Mouse (Mus musculus) neural tube, embryonic 15.5 days (tissue): ENCODE results near the gene Rufy1. TPM values are rescaled to one million over a fixed set of nuclear protein-coding genes. Genes with fewer than 3 reads are reported as not detected.
A peak's percentile ranks its signal among the peaks of the same experiment; 100 is the strongest.

Source experiments
- ATAC-seq: fragments of 200-750 bp; cut with Nextera tagmentation; 2 replicates; pipeline ENCODE4 v1.8.0; 2017; ENCODE audit warnings: mild to moderate bottlenecking, moderate TSS enrichment, moderate library complexity; ENCODE audit not compliant: low FRiP score
- H3K27ac ChIP-seq: fragments of 300-500 bp; sonication (generic); replicated peaks from 2 replicates; pipeline ENCODE4 v1.5.1; 2015; ENCODE audit warnings: mild to moderate bottlenecking, inconsistent platforms
- H3K27me3 ChIP-seq: fragments of 300-500 bp; sonication (generic); replicated peaks from 2 replicates; pipeline ENCODE4 v1.6.1; 2015; ENCODE audit warnings: inconsistent platforms
- H3K36me3 ChIP-seq: fragments of 300-500 bp; sonication (generic); 2 replicates; pipeline ENCODE4 v1.6.1; 2015; ENCODE audit warnings: inconsistent platforms
- H3K4me1 ChIP-seq: fragments of 300-500 bp; sonication (generic); 2 replicates; pipeline ENCODE4 v1.6.1; 2015; ENCODE audit warnings: inconsistent platforms
- H3K4me2 ChIP-seq: fragments of 300-500 bp; sonication (generic); 2 replicates; pipeline ENCODE4 v1.6.1; 2015; ENCODE audit warnings: inconsistent platforms, mild to moderate bottlenecking, moderate library complexity
- H3K4me3 ChIP-seq: fragments of 300-500 bp; sonication (generic); replicated peaks from 2 replicates; pipeline ENCODE4 v1.5.1; 2015; ENCODE audit warnings: mild to moderate bottlenecking, inconsistent platforms
- H3K9ac ChIP-seq: fragments of 300-500 bp; sonication (generic); replicated peaks from 2 replicates; pipeline ENCODE4 v1.6.1; 2015; ENCODE audit warnings: mild to moderate bottlenecking, inconsistent platforms
- H3K9me3 ChIP-seq: fragments of 300-500 bp; sonication (generic); replicated peaks from 2 replicates; pipeline ENCODE4 v1.6.1; 2016; ENCODE audit warnings: inconsistent platforms
- WGBS: fragments of 180-500 bp; shearing (Covaris S2); methylation state at CpG from one replicate; pipeline ENCODE4 v1.1.7; 2015; ENCODE audit warnings: mixed read lengths; 5-methylcytosine and 5-hydroxymethylcytosine counted together
- polyA plus RNA-seq: library from polyadenylated mRNA; unstranded; fragments of >200 nt; fragmentation: Nextera tagmentation; extraction: Ambion mirVana; gene quantifications from 2 replicates; pipeline ENCODE4 v1.2.1, GENCODE M21; 2015

The Rufy1 gene
- polyA plus RNA-seq, 1 experiment from 2014 or later: 25.1 TPM

DNA sequence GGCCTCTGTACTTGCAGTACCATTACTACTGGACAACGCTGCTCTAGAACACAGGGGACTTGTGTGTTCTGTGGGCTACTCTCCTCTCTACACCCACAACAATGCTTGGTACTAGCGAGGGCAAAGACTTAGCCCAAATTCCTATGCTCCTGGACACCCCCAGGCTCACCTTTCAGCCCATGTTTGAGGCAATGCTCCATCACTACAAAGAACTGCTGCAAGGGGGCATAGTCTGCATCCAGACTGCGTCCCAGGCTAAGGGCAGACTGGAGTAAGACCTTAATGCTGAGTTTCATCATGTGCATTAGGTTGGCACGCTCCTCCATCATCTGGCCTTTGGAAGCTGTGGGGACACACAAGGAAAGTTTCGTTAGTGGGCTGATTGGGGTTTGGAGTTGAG lies 9.5 kb downstream of the Rufy1 start:
- H3K27me3 ChIP-seq: no peaks in the 10 kb centered on the region
- peak; percentile 29 for ATAC-seq
- no peaks in the 10 kb centered on the region for H3K9me3 ChIP-seq
- H3K4me1 ChIP-seq: peaks cover 14% of the 10 kb centered on the region; the same call in 1 of the 2 replicates
- peak overlapping the region; percentile 48; the same call in 1 of the 2 replicates for H3K9ac ChIP-seq
- peaks cover 26% of the 10 kb centered on the region for H3K36me3 ChIP-seq
- peak overlapping the region; percentile 41 for H3K4me3 ChIP-seq
- peak overlapping the region; percentile 71; the same call in 1 of the 2 replicates for H3K27ac ChIP-seq
- 41% methylated on average over 5 of the region's 5 CpGs for WGBS
- H3K4me2 ChIP-seq: peak overlapping the region; percentile 80

DNA sequence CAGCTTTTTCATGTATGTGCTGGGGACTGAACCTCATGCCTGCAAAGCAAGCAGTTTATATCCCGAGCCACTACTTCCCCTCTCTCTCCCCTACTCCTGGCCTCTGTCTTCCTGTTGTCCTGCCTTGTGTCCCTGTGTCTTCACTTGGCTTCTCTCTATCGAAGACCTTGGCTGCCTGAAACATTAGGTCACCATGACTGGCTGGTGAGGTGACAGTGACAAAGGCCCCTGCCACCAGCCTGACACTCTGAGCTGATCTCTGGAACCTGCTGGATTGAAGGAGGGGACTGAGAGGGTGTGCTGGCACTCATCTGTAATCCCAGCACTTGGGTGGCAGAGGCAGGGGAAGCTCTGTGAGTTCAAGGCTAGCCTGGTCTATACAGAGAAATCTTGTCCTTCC lies 13.1 kb downstream of the Rufy1 start:
- H3K4me1 ChIP-seq: peaks cover 14% of the 10 kb centered on the region; the same call in 1 of the 2 replicates
- H3K27ac ChIP-seq: no peak overlapping the region
- no peak overlapping the region for H3K4me2 ChIP-seq
- no peak overlapping the region for H3K4me3 ChIP-seq
- no peaks in the 10 kb centered on the region for H3K9me3 ChIP-seq
- no peaks in the 10 kb centered on the region for H3K27me3 ChIP-seq
- no peak for ATAC-seq
- peaks cover 51% of the 10 kb centered on the region for H3K36me3 ChIP-seq
- H3K9ac ChIP-seq: no peak overlapping the region
- WGBS: 70% methylated on average over 2 of the region's 2 CpGs

- no peak for ATAC-seq
- no peaks in the 10 kb centered on the region for H3K4me1 ChIP-seq
- no peak overlapping the region for H3K27ac ChIP-seq
- no peak overlapping the region for H3K4me3 ChIP-seq
- H3K27me3 ChIP-seq: no peaks in the 10 kb centered on the region
- WGBS: 90% methylated on average over 6 of the region's 6 CpGs
- no peaks in the 10 kb centered on the region for H3K9me3 ChIP-seq
- peaks cover 60% of the 10 kb centered on the region for H3K36me3 ChIP-seq
- no peak overlapping the region for H3K9ac ChIP-seq
- no peak overlapping the region for H3K4me2 ChIP-seq
Observed at GRCm38 (mm10) chr11:50415563-50416241, 15.2 kb downstream of the Rufy1 start.

DNA sequence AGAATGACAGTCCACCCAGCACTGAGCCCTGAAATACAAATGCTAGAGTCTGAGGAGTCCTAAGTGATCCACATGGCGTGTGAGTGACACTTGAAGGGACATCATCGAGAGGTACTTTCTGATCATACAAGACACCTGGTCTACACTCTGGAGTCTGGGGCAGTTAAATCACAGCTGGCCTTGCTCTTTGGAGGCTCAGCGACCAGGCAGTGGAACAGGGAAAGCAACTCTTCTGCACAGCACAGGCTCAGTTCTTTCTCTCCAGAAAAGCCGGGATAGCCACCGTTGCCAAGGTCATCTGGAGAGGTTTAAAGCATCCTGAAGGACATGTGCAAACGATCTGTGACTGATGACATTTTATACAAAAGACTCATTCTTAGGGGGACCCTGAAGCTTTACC lies 23.7 kb downstream of the Rufy1 start:
- 60% methylated on average over 6 of the region's 6 CpGs for WGBS
- no peak overlapping the region for H3K9ac ChIP-seq
- peaks cover 72% of the 10 kb centered on the region for H3K36me3 ChIP-seq
- H3K4me2 ChIP-seq: no peak overlapping the region
- H3K4me3 ChIP-seq: no peak overlapping the region
- H3K27me3 ChIP-seq: no peaks in the 10 kb centered on the region
- no peaks in the 10 kb centered on the region for H3K4me1 ChIP-seq
- H3K27ac ChIP-seq: no peak overlapping the region
- ATAC-seq: no peak
- no peaks in the 10 kb centered on the region for H3K9me3 ChIP-seq

DNA sequence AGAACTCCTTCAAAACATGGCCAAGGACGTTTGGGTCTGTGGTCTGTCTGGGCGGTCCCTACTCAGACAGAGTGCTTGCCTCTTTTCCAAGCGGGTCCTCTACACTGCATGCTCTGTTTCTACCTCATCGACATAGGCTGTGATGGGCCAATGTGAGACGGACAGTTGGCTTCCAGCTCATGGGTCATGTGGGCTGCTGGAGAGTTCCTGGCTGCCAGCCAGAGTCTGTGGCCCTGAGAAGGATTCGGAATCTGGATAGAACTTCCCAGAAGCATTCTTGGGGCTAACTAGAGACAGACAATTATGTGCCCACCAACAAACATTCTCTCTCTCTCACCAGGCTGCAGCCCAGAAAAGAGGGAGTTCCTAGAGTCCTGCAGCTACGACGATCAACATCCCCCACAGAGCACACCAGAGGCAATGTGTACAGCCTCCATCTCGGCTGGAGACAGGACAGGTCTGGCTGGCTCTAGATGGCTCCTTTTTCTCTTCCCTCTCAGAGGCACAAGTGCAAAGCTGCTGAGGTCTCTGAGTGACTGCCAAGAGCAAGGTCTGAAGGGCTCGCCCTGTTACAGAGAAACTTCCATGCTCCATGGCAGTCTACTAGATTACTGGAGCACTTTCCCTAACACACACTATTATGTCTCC lies 27.4 kb downstream of the Rufy1 start:
- WGBS: 74% methylated on average over 10 of the region's 10 CpGs
- Histone ChIP-seq H3K4me3 (no peak overlapping the region), H3K27ac (0 out of 2 replicates have a peak overlapping the region, but pooled peaks have one; percentile 5), H3K4me2 (no peak overlapping the region), H3K4me1 (no peaks in the 10 kb centered on the region), H3K9me3 (no peaks in the 10 kb centered on the region), H3K36me3 (peaks cover 83% of the 10 kb centered on the region), H3K9ac (no peak overlapping the region), H3K27me3 (no peaks in the 10 kb centered on the region)
- ATAC-seq: no peak

GRCm38 (mm10) chr11:50402481-50402880 lies 28.4 kb downstream of the Rufy1 start:
- Histone ChIP-seq H3K36me3 (peaks cover 93% of the 10 kb centered on the region), H3K4me1 (no peaks in the 10 kb centered on the region), H3K4me3 (no peak overlapping the region), H3K9ac (no peak overlapping the region), H3K27ac (no peak overlapping the region), H3K9me3 (no peaks in the 10 kb centered on the region), H3K4me2 (no peak overlapping the region), H3K27me3 (no peaks in the 10 kb centered on the region)
- ATAC-seq: no peak
- WGBS: 94% methylated on average over 3 of the region's 3 CpGs

DNA sequence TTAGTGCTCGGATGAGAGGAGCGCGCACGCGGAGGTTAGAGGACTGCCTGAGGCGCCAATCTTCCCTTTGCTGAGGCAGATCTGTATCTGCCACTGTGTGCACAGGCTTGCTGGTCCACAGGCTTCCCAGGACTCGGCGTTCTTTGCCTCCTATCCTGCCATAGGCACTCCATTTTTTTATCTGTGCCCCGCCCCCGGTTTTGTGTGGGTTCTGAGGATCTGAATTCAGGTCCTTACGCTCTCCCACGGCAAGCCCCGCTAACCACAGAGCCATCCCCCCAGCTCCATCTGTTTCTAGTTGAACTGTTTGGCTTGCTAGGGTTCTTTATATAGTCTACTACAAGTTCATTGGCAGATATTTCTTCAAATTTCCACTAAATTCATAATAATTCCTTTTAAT lies 32.1 kb downstream of the Rufy1 start:
- ATAC-seq: no peak
- Histone ChIP-seq H3K27ac (no peak overlapping the region), H3K9me3 (no peaks in the 10 kb centered on the region), H3K4me1 (no peaks in the 10 kb centered on the region), H3K4me3 (no peak overlapping the region), H3K4me2 (no peak overlapping the region), H3K36me3 (peaks cover 84% of the 10 kb centered on the region), H3K27me3 (no peaks in the 10 kb centered on the region), H3K9ac (no peak overlapping the region)
- WGBS: 92% methylated on average over 13 of the region's 13 CpGs

GRCm38 (mm10) chr11:50397316-50397715 lies 33.6 kb downstream of the Rufy1 start:
- Histone ChIP-seq H3K9me3 (no peaks in the 10 kb centered on the region), H3K9ac (no peak overlapping the region), H3K4me2 (no peak overlapping the region), H3K4me3 (no peak overlapping the region), H3K27me3 (no peaks in the 10 kb centered on the region), H3K27ac (no peak overlapping the region), H3K36me3 (peaks cover 80% of the 10 kb centered on the region), H3K4me1 (no peaks in the 10 kb centered on the region)
- 89% methylated on average over 9 of the region's 9 CpGs for WGBS
- ATAC-seq: no peak

DNA sequence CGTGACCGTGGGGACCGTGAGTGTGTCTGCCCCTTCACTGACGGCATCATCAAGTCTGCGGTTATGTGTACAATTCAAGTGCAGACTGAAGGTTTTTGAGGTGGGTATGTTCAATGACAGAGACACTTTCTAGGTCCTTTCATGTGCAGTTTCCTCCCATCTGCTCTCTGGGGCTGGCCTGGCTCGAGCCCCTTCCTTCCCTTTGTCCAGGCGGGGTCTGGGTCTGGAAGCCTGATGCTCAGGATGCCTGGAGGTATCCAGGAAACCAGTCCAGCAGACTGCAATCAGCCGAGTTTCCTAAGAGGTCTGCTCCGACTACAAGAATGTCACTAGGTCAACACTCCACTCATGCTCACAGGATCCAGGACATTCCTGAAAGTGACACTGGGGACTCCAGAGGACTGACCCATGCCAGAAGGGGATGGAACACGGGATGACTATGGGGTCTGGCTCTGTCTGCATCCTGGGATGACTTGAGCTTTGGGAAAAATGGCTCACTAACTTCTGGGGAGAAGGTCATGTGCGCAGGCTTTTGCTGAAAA lies 34.1 kb downstream of the Rufy1 start:
- 78% methylated on average over 11 of the region's 11 CpGs for WGBS
- H3K9ac ChIP-seq: no peak overlapping the region
- no peaks in the 10 kb centered on the region for H3K4me1 ChIP-seq
- no peaks in the 10 kb centered on the region for H3K9me3 ChIP-seq
- H3K27me3 ChIP-seq: no peaks in the 10 kb centered on the region
- no peak overlapping the region for H3K4me2 ChIP-seq
- H3K27ac ChIP-seq: no peak overlapping the region
- no peak for ATAC-seq
- no peak overlapping the region for H3K4me3 ChIP-seq
- H3K36me3 ChIP-seq: peaks cover 80% of the 10 kb centered on the region

DNA sequence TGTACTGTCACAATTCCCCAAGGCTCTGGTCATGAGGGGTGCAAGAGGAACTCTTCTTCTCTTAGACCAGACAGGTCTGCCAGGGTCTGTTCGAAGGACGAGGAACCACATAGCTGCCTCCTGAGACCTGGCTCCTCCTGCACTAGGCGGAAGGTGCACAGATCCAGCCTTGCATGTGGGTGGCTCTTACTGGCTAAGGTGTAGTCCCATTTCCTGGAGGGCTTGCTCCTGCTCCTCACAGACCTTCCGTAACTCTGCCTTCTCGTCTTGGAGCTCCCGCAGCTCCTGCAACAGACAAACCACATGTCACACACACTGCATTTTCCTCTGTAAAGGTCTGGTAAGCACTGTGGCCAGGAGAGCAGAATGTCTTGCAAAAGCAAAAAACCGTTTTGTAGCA lies 36.2 kb downstream of the Rufy1 start:
- no peak overlapping the region for H3K4me2 ChIP-seq
- no peaks in the 10 kb centered on the region for H3K27me3 ChIP-seq
- no peaks in the 10 kb centered on the region for H3K4me1 ChIP-seq
- peaks cover 75% of the 10 kb centered on the region for H3K36me3 ChIP-seq
- no peak for ATAC-seq
- no peaks in the 10 kb centered on the region for H3K9me3 ChIP-seq
- no peak overlapping the region for H3K4me3 ChIP-seq
- WGBS: 93% methylated on average over 7 of the region's 7 CpGs
- H3K27ac ChIP-seq: no peak overlapping the region
- no peak overlapping the region for H3K9ac ChIP-seq

- H3K9me3 ChIP-seq: no peaks in the 10 kb centered on the region
- no peak overlapping the region for H3K9ac ChIP-seq
- H3K4me2 ChIP-seq: no peak overlapping the region
- H3K36me3 ChIP-seq: peaks cover 71% of the 10 kb centered on the region
- H3K27me3 ChIP-seq: no peaks in the 10 kb centered on the region
- no peaks in the 10 kb centered on the region for H3K4me1 ChIP-seq
- ATAC-seq: no peak
- H3K27ac ChIP-seq: no peak overlapping the region
- no peak overlapping the region for H3K4me3 ChIP-seq
- 90% methylated on average over 6 of the region's 6 CpGs for WGBS
Observed at GRCm38 (mm10) chr11:50393306-50393705, 37.6 kb downstream of the Rufy1 start.
